Mouse (Mus musculus) MEL (cell line): Measurements from ENCODE around the gene Hbp1.

Source experiments
- CTCF ChIP-seq, 3 experiments: IDR thresholded peaks in 2 of 3; conservative IDR thresholded peaks in 1 of 3; 2 replicates each; pipeline ENCODE4 v1.5.1; 2011 to 2012; ENCODE audit warnings: low read length in 3 of 3, low read depth in 2 of 3, mild to moderate bottlenecking in 2 of 3, improper control_type of control experiment in 1 of 3, inconsistent platforms in 1 of 3, mixed read lengths in 1 of 3, moderate library complexity in 1 of 3; ENCODE audit not compliant: control insufficient read depth in 1 of 3, insufficient read depth in 1 of 3, poor library complexity in 1 of 3, severe bottlenecking in 1 of 3
- E2F4 ChIP-seq: IDR thresholded peaks from 2 replicates; pipeline ENCODE4 v1.6.1; 2011; ENCODE audit warnings: low read depth, low read length, improper control_type of control experiment, borderline replicate concordance
- GATA1 ChIP-seq: IDR thresholded peaks from 2 replicates; pipeline ENCODE4 v1.6.1; 2011; ENCODE audit warnings: low read depth, low read length, improper control_type of control experiment
- MAX ChIP-seq: IDR thresholded peaks from 2 replicates; pipeline ENCODE4 v1.6.1; 2011; ENCODE audit warnings: low read length, improper control_type of control experiment
- NELFE ChIP-seq: IDR thresholded peaks from 2 replicates; pipeline ENCODE4 v1.6.1; 2011; ENCODE audit warnings: low read depth, low read length, improper control_type of control experiment
- POLR2A ChIP-seq, 2 experiments: IDR thresholded peaks; 2 replicates each; pipeline ENCODE4 v1.6.1; 2011 to 2012; ENCODE audit warnings: low read length in 2 of 2, mild to moderate bottlenecking in 2 of 2, control low read depth in 1 of 2, improper control_type of control experiment in 1 of 2, low read depth in 1 of 2, moderate library complexity in 1 of 2; ENCODE audit not compliant: control insufficient read depth in 1 of 2, insufficient read depth in 1 of 2, poor library complexity in 1 of 2
- USF1 ChIP-seq: IDR thresholded peaks from 2 replicates; pipeline ENCODE4 v1.6.1; 2014; ENCODE audit warnings: low read depth, mild to moderate bottlenecking, inconsistent platforms, low read length, improper control_type of control experiment, moderate library complexity
- ZMIZ1 ChIP-seq: IDR thresholded peaks from 2 replicates; pipeline ENCODE4 v1.6.1; 2012; ENCODE audit warnings: low read depth, mild to moderate bottlenecking, inconsistent platforms, low read length, improper control_type of control experiment, moderate library complexity

GRCm38 (mm10) chr12:31931818-31932217 is 18.5 kb downstream of the Hbp1 start:
- TF ChIP-seq GATA1 (no peak), POLR2A (IDR thresholded peaks at IDR 0.05; ENCODE audit: control insufficient read depth in 1 of 2, insufficient read depth in 1 of 2, low read depth in 1 of 2, low read length in 2 of 2, poor library complexity in 1 of 2) (no peak), CTCF (IDR thresholded peaks at IDR 0.05 in 2 of 3, conservative IDR thresholded peaks at IDR 0.05 in 1 of 3; ENCODE audit: control insufficient read depth in 1 of 3, insufficient read depth in 1 of 3, low read depth in 2 of 3, low read length in 3 of 3, poor library complexity in 1 of 3, severe bottlenecking in 1 of 3) (peak in 1 of 3 experiments; percentile 39; a peak in 2 of 6 replicates), E2F4 (no peak), NELFE (no peak), ZMIZ1 (no peak), USF1 (no peak), MAX (no peak)
